Mouse (Mus musculus): ENCODE data around the gene Mrps5. TPM values are rescaled to one million over a fixed set of nuclear protein-coding genes. Genes with fewer than 3 reads are reported as not detected.
"Not testable (repeated sequence)": the region's sequence is repeated elsewhere in the genome, so short reads cannot be mapped to it uniquely, and the experiment has no call there.

The Mrps5 gene
- total and polyA plus RNA-seq, 2 experiments from 2014 or later, result 48.8 to 150 TPM

DNA sequence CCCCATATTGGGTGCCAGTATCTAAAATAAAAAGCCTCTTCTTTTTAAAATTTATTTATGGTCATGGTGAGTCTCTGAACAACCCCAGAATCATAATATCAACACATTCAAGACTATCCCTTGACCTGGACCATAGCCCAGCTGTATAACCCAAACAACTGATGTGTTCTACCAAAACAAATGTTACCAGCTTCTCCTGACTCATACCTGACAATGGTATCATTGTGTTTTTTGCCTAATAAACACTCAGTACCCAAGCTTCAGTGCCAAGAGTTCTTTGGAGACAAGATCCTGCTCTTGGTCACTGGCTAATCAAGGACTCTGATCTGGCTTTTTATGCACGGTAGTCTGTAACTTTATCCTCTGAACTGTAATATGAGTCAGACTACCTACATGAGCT is 13.7 kb upstream of the Mrps5 start:
- WGBS, result 55% methylated on average over 1 of the region's 1 CpGs
- no peak for DNase-seq (ENCODE audit: low spot score)

DNA sequence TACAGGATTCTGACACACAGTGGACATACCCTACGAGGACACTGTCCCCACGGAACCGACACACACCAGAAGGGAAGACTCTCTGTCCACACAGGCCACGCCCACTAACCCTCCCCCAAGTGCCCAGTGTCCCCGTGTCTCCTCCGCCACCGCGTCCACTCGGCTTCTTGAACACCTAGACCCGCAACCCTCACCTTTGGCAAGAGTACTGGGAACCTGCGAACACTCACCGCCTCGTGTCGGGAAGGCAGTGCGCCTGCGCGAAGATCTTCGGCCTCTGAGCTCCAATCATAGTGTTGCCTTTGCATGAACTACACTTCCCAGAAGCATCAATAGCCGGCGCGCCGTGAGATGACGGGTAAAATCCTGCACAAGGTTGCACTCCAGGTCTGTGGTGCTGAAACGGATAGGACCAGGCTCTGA is 2.6 kb upstream of the Mrps5 start:
- no peak for TF ChIP-seq EP300 (IDR thresholded peaks at IDR 0.05; ENCODE audit: low read depth)
- TF ChIP-seq CTCF (IDR thresholded peaks at IDR 0.05; ENCODE audit: low read depth), result 0 out of 2 replicates have a peak, but pooled peaks have one; percentile 1
- H3K36me3 ChIP-seq (replicated peaks; ENCODE audit: control insufficient read depth, insufficient read depth, low read length), result 0 out of 2 replicates have a peak, but pooled peaks cover 3% of the 10 kb centered on the region
- H3K4me2 ChIP-seq (ENCODE audit: low read depth, low read length), result peak overlapping the region; percentile 94
- H3K9me3 ChIP-seq (replicated peaks; ENCODE audit: control insufficient read depth, low read length), result no peaks in the 10 kb centered on the region
- H3K9ac ChIP-seq (replicated peaks; ENCODE audit: low read depth, low read length), result peak overlapping the region; percentile 59
- peaks cover 17% of the 10 kb centered on the region for H3K4me1 ChIP-seq (ENCODE audit: control insufficient read depth, insufficient read depth)
- DNase-seq (ENCODE audit: low spot score) (peak; percentile 94), ATAC-seq (ENCODE audit: insufficient read depth, low read depth) (peak; percentile 86)
- WGBS, result under 1% methylated on average over 24 of the region's 24 CpGs
- H3K27me3 ChIP-seq (ENCODE audit: control insufficient read depth, insufficient read depth, low read length), result no peaks in the 10 kb centered on the region
- no peak overlapping the region for H3K27ac ChIP-seq (ENCODE audit: low read depth)
- H3K4me3 ChIP-seq (ENCODE audit: low read depth, low read length), result peak overlapping the region; percentile 69

More for the DNA sequence above, 13.7 kb upstream of the Mrps5 start:
- Histone ChIP-seq H3K4me1 (ENCODE audit: control insufficient read depth, insufficient read depth) (no peaks in the 10 kb centered on the region), H3K9me3 (replicated peaks; ENCODE audit: control insufficient read depth, low read length) (0 out of 2 replicates have a peak, but pooled peaks cover 4% of the 10 kb centered on the region), H3K36me3 (replicated peaks; ENCODE audit: control insufficient read depth, insufficient read depth, low read length) (peaks cover 21% of the 10 kb centered on the region), H3K4me2 (ENCODE audit: low read depth, low read length) (no peak overlapping the region), H3K4me3 (ENCODE audit: low read depth, low read length) (no peak overlapping the region), H3K27ac (ENCODE audit: low read depth) (no peak overlapping the region), H3K27me3 (ENCODE audit: control insufficient read depth, insufficient read depth, low read length) (no peaks in the 10 kb centered on the region), H3K9ac (replicated peaks; ENCODE audit: low read depth, low read length) (no peak overlapping the region)
- no peak for ATAC-seq (ENCODE audit: insufficient read depth, low read depth)
- TF ChIP-seq EP300 (IDR thresholded peaks at IDR 0.05; ENCODE audit: low read depth) (no peak), CTCF (IDR thresholded peaks at IDR 0.05; ENCODE audit: low read depth) (no peak)

DNA sequence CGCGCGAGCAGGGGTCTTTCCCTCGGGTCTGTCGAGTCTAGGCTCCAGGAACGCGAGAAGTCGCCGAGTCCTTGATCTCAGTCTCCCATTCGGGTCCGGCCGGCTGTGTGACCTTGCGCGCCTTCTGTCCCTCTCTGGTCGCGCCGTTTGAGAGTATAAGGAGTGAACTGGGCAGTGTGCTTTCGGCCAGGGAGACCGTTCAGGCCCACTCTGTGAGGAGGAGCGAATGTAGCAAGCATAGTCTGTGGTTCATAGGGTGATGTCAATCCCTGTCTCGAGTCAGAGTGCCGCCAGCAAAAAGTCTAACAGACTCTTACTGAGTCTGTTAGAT is 457 bp downstream of the Mrps5 start:
- TF ChIP-seq CTCF (IDR thresholded peaks at IDR 0.05; ENCODE audit: low read depth) (no peak), EP300 (IDR thresholded peaks at IDR 0.05; ENCODE audit: low read depth) (no peak)
- Histone ChIP-seq H3K27me3 (ENCODE audit: control insufficient read depth, insufficient read depth, low read length) (no peaks in the 10 kb centered on the region), H3K36me3 (replicated peaks; ENCODE audit: control insufficient read depth, insufficient read depth, low read length) (peaks cover 16% of the 10 kb centered on the region), H3K4me1 (ENCODE audit: control insufficient read depth, insufficient read depth) (peaks cover 17% of the 10 kb centered on the region), H3K4me2 (ENCODE audit: low read depth, low read length) (peak overlapping the region; percentile 83), H3K4me3 (ENCODE audit: low read depth, low read length) (peak overlapping the region; percentile 94), H3K9me3 (replicated peaks; ENCODE audit: control insufficient read depth, low read length) (no peaks in the 10 kb centered on the region), H3K9ac (replicated peaks; ENCODE audit: low read depth, low read length) (peak overlapping the region; percentile 93), H3K27ac (ENCODE audit: low read depth) (peak overlapping the region; percentile 86)
- under 1% methylated on average over 22 of the region's 22 CpGs for WGBS
- no peak; the same call in 1 of the 2 replicates for ATAC-seq (ENCODE audit: insufficient read depth, low read depth)
- DNase-seq (ENCODE audit: low spot score), result no peak

GRCm38 (mm10) chr2:127588897-127589296 is 1.9 kb downstream of the Mrps5 start:
- H3K9me3 ChIP-seq (replicated peaks; ENCODE audit: control insufficient read depth, low read length), result no peaks in the 10 kb centered on the region
- H3K36me3 ChIP-seq (replicated peaks; ENCODE audit: control insufficient read depth, insufficient read depth, low read length), result peaks cover 27% of the 10 kb centered on the region
- H3K27me3 ChIP-seq (ENCODE audit: control insufficient read depth, insufficient read depth, low read length), result no peaks in the 10 kb centered on the region
- no peak overlapping the region for H3K27ac ChIP-seq (ENCODE audit: low read depth)
- H3K4me3 ChIP-seq (ENCODE audit: low read depth, low read length), result no peak overlapping the region
- 91% methylated on average over 9 of the region's 9 CpGs for WGBS
- TF ChIP-seq CTCF (IDR thresholded peaks at IDR 0.05; ENCODE audit: low read depth) (no peak), EP300 (IDR thresholded peaks at IDR 0.05; ENCODE audit: low read depth) (no peak)
- no peak overlapping the region for H3K4me2 ChIP-seq (ENCODE audit: low read depth, low read length)
- ATAC-seq (ENCODE audit: insufficient read depth, low read depth), result no peak
- no peak overlapping the region for H3K9ac ChIP-seq (replicated peaks; ENCODE audit: low read depth, low read length)
- peaks cover 16% of the 10 kb centered on the region for H3K4me1 ChIP-seq (ENCODE audit: control insufficient read depth, insufficient read depth)
- DNase-seq (ENCODE audit: low spot score), result no peak

DNA sequence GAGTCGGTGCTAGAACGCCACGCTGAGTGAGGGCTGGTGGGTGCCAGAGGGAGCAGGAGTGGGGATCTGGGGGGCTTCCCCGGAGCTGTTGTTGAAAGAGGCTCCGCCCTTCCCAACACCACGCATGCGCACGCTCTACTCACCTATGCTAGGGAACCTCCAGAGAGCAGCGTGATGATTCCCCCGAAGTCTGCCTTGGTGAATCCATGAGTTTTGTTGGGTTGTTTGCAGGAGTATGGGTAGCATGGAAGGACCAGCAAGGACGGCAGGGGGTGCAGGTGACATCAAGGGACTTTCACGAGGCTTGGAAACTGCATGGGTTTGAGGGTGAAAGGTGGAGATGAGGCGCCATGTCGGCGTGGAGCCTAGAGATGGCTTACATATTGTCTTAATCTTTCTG is 3.2 kb downstream of the Mrps5 start:
- Histone ChIP-seq H3K27me3 (ENCODE audit: control insufficient read depth, insufficient read depth, low read length) (no peaks in the 10 kb centered on the region), H3K9me3 (replicated peaks; ENCODE audit: control insufficient read depth, low read length) (no peaks in the 10 kb centered on the region), H3K4me2 (ENCODE audit: low read depth, low read length) (peak overlapping the region; percentile 20; the same call in 1 of the 2 replicates), H3K4me3 (ENCODE audit: low read depth, low read length) (no peak overlapping the region), H3K4me1 (ENCODE audit: control insufficient read depth, insufficient read depth) (peaks cover 6% of the 10 kb centered on the region; the same call in 1 of the 2 replicates), H3K27ac (ENCODE audit: low read depth) (no peak overlapping the region), H3K9ac (replicated peaks; ENCODE audit: low read depth, low read length) (no peak overlapping the region), H3K36me3 (replicated peaks; ENCODE audit: control insufficient read depth, insufficient read depth, low read length) (peaks cover 40% of the 10 kb centered on the region)
- WGBS, result 67% methylated on average over 15 of the region's 15 CpGs
- DNase-seq (ENCODE audit: low spot score), result no peak
- no peak for ATAC-seq (ENCODE audit: insufficient read depth, low read depth)
- TF ChIP-seq EP300 (IDR thresholded peaks at IDR 0.05; ENCODE audit: low read depth), result no peak
- TF ChIP-seq CTCF (IDR thresholded peaks at IDR 0.05; ENCODE audit: low read depth), result no peak

DNA sequence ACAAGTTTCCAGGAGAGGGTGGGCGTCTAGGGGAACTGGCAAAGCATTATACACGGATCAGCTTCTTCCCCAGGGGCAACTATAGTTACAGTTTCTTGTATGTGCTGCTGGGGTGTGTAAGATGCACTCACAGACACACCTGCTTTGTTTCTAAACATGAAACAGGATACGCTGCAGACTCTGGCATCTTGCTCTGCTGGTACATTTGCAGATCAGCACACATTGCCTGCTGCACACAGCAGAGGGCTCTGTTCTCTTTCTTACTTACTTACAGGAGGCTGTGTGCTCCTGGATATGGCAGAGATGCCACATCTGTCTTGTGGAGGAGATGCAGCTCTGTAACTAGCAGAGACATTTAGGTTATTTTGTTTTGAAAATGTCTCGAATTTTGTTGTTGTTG is 3.8 kb downstream of the Mrps5 start:
- peaks cover 6% of the 10 kb centered on the region; the same call in 1 of the 2 replicates for H3K4me1 ChIP-seq (ENCODE audit: control insufficient read depth, insufficient read depth)
- TF ChIP-seq CTCF (IDR thresholded peaks at IDR 0.05; ENCODE audit: low read depth) (peak; percentile 23), EP300 (IDR thresholded peaks at IDR 0.05; ENCODE audit: low read depth) (no peak)
- peaks cover 47% of the 10 kb centered on the region for H3K36me3 ChIP-seq (replicated peaks; ENCODE audit: control insufficient read depth, insufficient read depth, low read length)
- no peaks in the 10 kb centered on the region for H3K27me3 ChIP-seq (ENCODE audit: control insufficient read depth, insufficient read depth, low read length)
- H3K4me3 ChIP-seq (ENCODE audit: low read depth, low read length), result no peak overlapping the region
- H3K9ac ChIP-seq (replicated peaks; ENCODE audit: low read depth, low read length), result no peak overlapping the region
- WGBS, result 61% methylated on average over 4 of the region's 4 CpGs
- no peaks in the 10 kb centered on the region for H3K9me3 ChIP-seq (replicated peaks; ENCODE audit: control insufficient read depth, low read length)
- H3K27ac ChIP-seq (ENCODE audit: low read depth), result no peak overlapping the region
- H3K4me2 ChIP-seq (ENCODE audit: low read depth, low read length), result peak overlapping the region; percentile 20; the same call in 1 of the 2 replicates
- peak; percentile 17 for DNase-seq (ENCODE audit: low spot score)
- ATAC-seq (ENCODE audit: insufficient read depth, low read depth), result no peak

DNA sequence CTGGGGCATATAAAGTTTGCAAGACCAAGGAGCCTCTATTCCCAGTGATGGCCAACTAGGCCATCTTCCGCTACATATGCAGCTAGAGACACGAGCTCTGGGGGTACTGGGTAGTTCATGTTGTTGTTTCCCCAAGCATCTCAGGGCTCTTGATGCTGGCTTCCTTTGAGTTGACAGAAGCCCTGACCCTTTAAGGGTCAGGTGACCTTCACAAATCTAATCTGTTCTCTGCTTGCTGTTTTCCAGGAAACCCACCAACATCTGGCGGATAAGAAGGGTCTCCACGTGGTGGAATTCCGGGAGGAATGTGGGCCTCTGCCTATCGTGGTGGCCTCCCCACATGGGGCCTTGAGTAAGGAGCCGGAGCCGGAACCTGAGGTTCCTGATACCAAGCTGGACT is 16.4 kb downstream of the Mrps5 start:
- H3K36me3 ChIP-seq (replicated peaks; ENCODE audit: control insufficient read depth, insufficient read depth, low read length), result peaks cover 68% of the 10 kb centered on the region
- peak; percentile 39; the same call in 1 of the 2 replicates for ATAC-seq (ENCODE audit: insufficient read depth, low read depth)

More for the DNA sequence above, 16.4 kb downstream of the Mrps5 start:
- not testable (repeated sequence) for H3K4me2 ChIP-seq (ENCODE audit: low read depth, low read length); H3K4me3 ChIP-seq (ENCODE audit: low read depth, low read length); H3K27ac ChIP-seq (ENCODE audit: low read depth); H3K27me3 ChIP-seq (ENCODE audit: control insufficient read depth, insufficient read depth, low read length); H3K9me3 ChIP-seq (replicated peaks; ENCODE audit: control insufficient read depth, low read length); DNase-seq (ENCODE audit: low spot score); H3K4me1 ChIP-seq (ENCODE audit: control insufficient read depth, insufficient read depth); H3K9ac ChIP-seq (replicated peaks; ENCODE audit: low read depth, low read length)
- WGBS, result 52% methylated on average over 5 of the region's 8 CpGs

Measured in heart, postnatal 0 days (tissue).